Mouse (Mus musculus): ENCODE measurements around the gene Rexo5.

Rexo5 gene

GRCm38 (mm10) chr7:119845541-119845940, 51.7 kb downstream of the Rexo5 start:
- in situ Hi-C loops (cut with MseI, MboI), result no loop called here

- in situ Hi-C loops (cut with MseI, MboI), result no loop called here
Observed at GRCm38 (mm10) chr7:119847396-119847795, 53.6 kb downstream of the Rexo5 start.

GRCm38 (mm10) chr7:119849096-119849495, 55.3 kb downstream of the Rexo5 start:
- in situ Hi-C loops (cut with MseI, MboI), result no loop called here

- in situ Hi-C loops (cut with MseI, MboI), result loop anchor here in 1 of 2 experiments (25.0 kb wide), 1 partner anchor 487 kb away; the partner anchor contains the start of gene Abca15
Observed at GRCm38 (mm10) chr7:119850737-119851136, 56.9 kb downstream of the Rexo5 start.

GRCm38 (mm10) chr7:119852494-119852893, 58.7 kb downstream of the Rexo5 start:
- in situ Hi-C loops (cut with MseI, MboI), result loop anchor here in 1 of 2 experiments (25.0 kb wide), 1 partner anchor 485 kb away; the partner anchor contains the start of gene Abca15

- in situ Hi-C loops (cut with MseI, MboI), result loop anchor here in 1 of 2 experiments (25.0 kb wide), 1 partner anchor 484 kb away; the partner anchor contains the start of gene Abca15
Observed at GRCm38 (mm10) chr7:119853186-119853585, 59.4 kb downstream of the Rexo5 start.

- in situ Hi-C loops (cut with MseI, MboI), result loop anchor here in 1 of 2 experiments (25.0 kb wide), 1 partner anchor 483 kb away; the partner anchor contains the start of gene Abca15
Observed at GRCm38 (mm10) chr7:119854362-119854761, 60.6 kb downstream of the Rexo5 start.

- in situ Hi-C loops (cut with MseI, MboI), result loop anchor here in 1 of 2 experiments (25.0 kb wide), 1 partner anchor 482 kb away; the partner anchor contains the start of gene Abca15
Observed at GRCm38 (mm10) chr7:119855031-119855430, 61.2 kb downstream of the Rexo5 start.

GRCm38 (mm10) chr7:119859476-119859875, 65.7 kb downstream of the Rexo5 start:
- in situ Hi-C loops (cut with MseI, MboI), result loop anchor here in 1 of 2 experiments (25.0 kb wide), 1 partner anchor 478 kb away; the partner anchor contains the start of gene Abca15

- in situ Hi-C loops (cut with MseI, MboI), result loop anchor here in 1 of 2 experiments (25.0 kb wide), 1 partner anchor 477 kb away; the partner anchor contains the start of gene Abca15
Observed at GRCm38 (mm10) chr7:119860116-119860515, 66.3 kb downstream of the Rexo5 start.

- in situ Hi-C loops (cut with MseI, MboI), result loop anchor here in 1 of 2 experiments (25.0 kb wide), 1 partner anchor 477 kb away; the partner anchor contains the start of gene Abca15
Observed at GRCm38 (mm10) chr7:119860554-119860953, 66.7 kb downstream of the Rexo5 start.

- in situ Hi-C loops (cut with MseI, MboI), result loop anchor here in 1 of 2 experiments (25.0 kb wide), 1 partner anchor 476 kb away; the partner anchor contains the start of gene Abca15
Observed at GRCm38 (mm10) chr7:119860971-119861334, 67.1 kb downstream of the Rexo5 start.

GRCm38 (mm10) chr7:119861335-119862091, 67.7 kb downstream of the Rexo5 start:
- in situ Hi-C loops (cut with MseI, MboI), result loop anchor here in 1 of 2 experiments (25.0 kb wide), 1 partner anchor 476 kb away; the partner anchor contains the start of gene Abca15

- in situ Hi-C loops (cut with MseI, MboI), result loop anchor here in 1 of 2 experiments (25.0 kb wide), 1 partner anchor 475 kb away; the partner anchor contains the start of gene Abca15
Observed at GRCm38 (mm10) chr7:119862167-119862566, 68.4 kb downstream of the Rexo5 start.

- in situ Hi-C loops (cut with MseI, MboI), result loop anchor here in 1 of 2 experiments (25.0 kb wide), 1 partner anchor 473 kb away; the partner anchor contains the start of gene Abca15
Observed at GRCm38 (mm10) chr7:119864500-119864899, 70.7 kb downstream of the Rexo5 start.

GRCm38 (mm10) chr7:119866136-119866535, 72.3 kb downstream of the Rexo5 start:
- in situ Hi-C loops (cut with MseI, MboI), result loop anchor here in 1 of 2 experiments (25.0 kb wide), 1 partner anchor 471 kb away; the partner anchor contains the start of gene Abca15

- in situ Hi-C loops (cut with MseI, MboI), result loop anchor here in 1 of 2 experiments (25.0 kb wide), 1 partner anchor 465 kb away; the partner anchor contains the start of gene Abca15
Observed at GRCm38 (mm10) chr7:119872204-119872603, 78.4 kb downstream of the Rexo5 start.

GRCm38 (mm10) chr7:119873050-119873449, 79.2 kb downstream of the Rexo5 start:
- in situ Hi-C loops (cut with MseI, MboI), result loop anchor here in 1 of 2 experiments (25.0 kb wide), 1 partner anchor 464 kb away; the partner anchor contains the start of gene Abca15

GRCm38 (mm10) chr7:119875776-119876440, 82.1 kb downstream of the Rexo5 start:
- in situ Hi-C loops (cut with MseI, MboI), result no loop called here

- in situ Hi-C loops (cut with MseI, MboI), result no loop called here
Observed at GRCm38 (mm10) chr7:119879171-119879570, 85.4 kb downstream of the Rexo5 start.

GRCm38 (mm10) chr7:119880345-119880744, 86.5 kb downstream of the Rexo5 start:
- in situ Hi-C loops (cut with MseI, MboI), result no loop called here

Data from mouse trophoblast stem cell (cell line).